Mouse (Mus musculus): ENCODE results near the gene Iqsec3.

GRCm38 (mm10) chr6:121343026-121343770 is 130.3 kb downstream of the Iqsec3 start, which contains the start of gene Slc6a12:
- TF ChIP-seq EP300 (optimal IDR thresholded peaks at IDR 0.05): no peak
- TF ChIP-seq CTCF (IDR thresholded peaks at IDR 0.05; ENCODE audit: low read depth): no peak

All from stomach, postnatal 0 days (tissue).